Mouse (Mus musculus): ENCODE data around the gene Fam174b.

DNA sequence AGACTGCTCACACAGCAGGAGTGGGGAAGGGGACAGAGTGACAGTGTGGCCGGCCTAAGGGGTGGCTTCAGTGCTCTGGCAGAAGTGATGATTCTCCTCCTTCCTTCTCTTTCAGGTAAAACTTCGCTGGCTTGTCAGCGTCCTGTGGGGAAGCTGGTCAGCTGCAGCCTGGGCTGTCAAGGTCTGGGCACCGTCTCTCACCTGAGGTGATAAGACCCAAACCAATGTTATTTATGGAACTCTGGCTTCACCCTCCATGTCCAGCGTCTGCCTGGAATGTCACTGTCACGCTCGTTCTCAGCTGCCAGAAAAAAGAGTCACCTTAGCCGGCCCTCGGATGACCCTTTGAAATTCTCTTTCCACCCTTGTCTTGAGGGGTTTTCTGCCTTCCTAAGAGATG is 34.7 kb downstream of the Fam174b start:
- TF ChIP-seq CTCF (IDR thresholded peaks at IDR 0.05; ENCODE audit: low read depth) (no peak), EP300 (IDR thresholded peaks at IDR 0.05; ENCODE audit: low read depth) (no peak)
